Mouse (Mus musculus): ENCODE measurements around the gene Dhrs11. TPM values are rescaled to one million over a fixed set of nuclear protein-coding genes. Genes with fewer than 3 reads are reported as not detected.

The Dhrs11 gene
- polyA plus RNA-seq, 1 experiment from 2014 or later = 29.5 TPM

DNA sequence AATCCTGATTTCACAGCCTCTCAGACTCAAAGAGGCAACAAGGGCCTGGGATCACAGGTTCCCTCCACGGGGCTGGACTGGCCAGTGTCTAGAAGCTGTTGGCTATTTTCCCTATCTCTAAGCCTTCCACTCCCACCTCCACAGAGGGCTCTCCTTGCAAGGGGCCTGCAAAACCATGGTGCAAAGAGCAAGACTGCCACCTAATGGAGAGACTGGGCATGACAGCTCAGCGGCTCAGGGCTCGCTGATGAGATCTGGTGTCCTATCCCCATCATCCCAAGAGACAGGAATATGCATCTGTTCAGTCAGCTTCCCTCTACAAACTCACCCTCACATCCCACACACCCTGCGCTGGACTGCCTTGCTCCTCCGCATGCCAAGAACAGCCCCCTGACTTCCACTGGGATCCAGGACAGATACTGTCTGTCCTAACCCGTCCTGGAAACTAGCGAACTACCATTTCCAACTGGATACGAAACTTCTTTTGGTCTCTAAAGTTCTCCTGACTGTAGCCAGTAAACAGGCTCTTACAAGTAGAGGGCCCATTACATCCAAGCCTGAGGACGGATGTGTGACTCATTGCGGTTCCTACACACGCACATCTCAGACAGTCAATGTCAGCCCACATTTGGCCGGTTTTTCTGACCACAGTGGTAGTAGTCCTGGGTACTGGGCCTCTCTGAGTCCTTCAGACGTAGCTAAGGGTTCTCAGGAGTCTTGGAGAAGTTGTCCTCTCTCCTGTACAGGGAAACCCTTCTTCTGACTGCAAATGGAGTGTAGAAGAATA lies 14.9 kb downstream of the Dhrs11 start:
- H3K4me3 ChIP-seq (replicated peaks; ENCODE audit: low read length) = no peak overlapping the region
- H3K9ac ChIP-seq (ENCODE audit: low read length) = no peak overlapping the region
- ATAC-seq (ENCODE audit: insufficient read depth, low FRiP score) = 0 out of 2 replicates have a peak, but pooled peaks have one; percentile 14
- no peak overlapping the region for H3K4me2 ChIP-seq (ENCODE audit: low read depth, low read length)
- H3K36me3 ChIP-seq (ENCODE audit: control insufficient read depth, insufficient read depth, low read length) = no peaks in the 10 kb centered on the region
- H3K4me1 ChIP-seq (ENCODE audit: control insufficient read depth, insufficient read depth, low read length) = 0 out of 2 replicates have a peak, but pooled peaks cover 4% of the 10 kb centered on the region
- H3K9me3 ChIP-seq (replicated peaks; ENCODE audit: control insufficient read depth, low read length) = no peaks in the 10 kb centered on the region
- WGBS = 56% methylated on average over 13 of the region's 13 CpGs
- H3K27ac ChIP-seq (ENCODE audit: low read length) = no peak overlapping the region
- no peaks in the 10 kb centered on the region for H3K27me3 ChIP-seq (ENCODE audit: control insufficient read depth, insufficient read depth, low read length)

DNA sequence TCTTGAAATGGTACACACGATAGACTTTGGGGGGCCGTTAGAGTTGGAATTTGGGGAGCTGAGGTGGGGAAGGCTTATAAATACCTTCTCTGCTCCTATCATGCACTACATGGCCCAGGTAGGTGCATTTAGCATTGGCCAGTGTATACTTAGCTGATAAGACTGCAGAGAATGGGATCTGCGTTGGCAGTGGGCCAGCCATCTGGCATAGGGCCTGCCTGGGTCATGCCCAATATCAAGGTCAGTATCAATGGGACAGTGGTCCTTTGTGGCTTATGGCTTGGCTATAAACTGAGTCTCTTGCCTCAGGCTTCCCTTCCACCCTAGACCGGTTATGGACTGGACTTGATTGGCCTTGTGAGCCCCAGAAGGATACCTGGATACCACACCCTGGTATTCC lies 24.4 kb downstream of the Dhrs11 start:
- no peak overlapping the region for H3K4me3 ChIP-seq (replicated peaks; ENCODE audit: low read length)
- no peaks in the 10 kb centered on the region for H3K36me3 ChIP-seq (ENCODE audit: control insufficient read depth, insufficient read depth, low read length)
- H3K9ac ChIP-seq (ENCODE audit: low read length) = no peak overlapping the region
- no peak overlapping the region for H3K27ac ChIP-seq (ENCODE audit: low read length)
- ATAC-seq (ENCODE audit: insufficient read depth, low FRiP score) = no peak
- 82% methylated on average over 4 of the region's 4 CpGs for WGBS
- H3K9me3 ChIP-seq (replicated peaks; ENCODE audit: control insufficient read depth, low read length) = no peaks in the 10 kb centered on the region
- H3K4me1 ChIP-seq (ENCODE audit: control insufficient read depth, insufficient read depth, low read length) = no peaks in the 10 kb centered on the region
- H3K27me3 ChIP-seq (ENCODE audit: control insufficient read depth, insufficient read depth, low read length) = no peaks in the 10 kb centered on the region
- no peak overlapping the region for H3K4me2 ChIP-seq (ENCODE audit: low read depth, low read length)

DNA sequence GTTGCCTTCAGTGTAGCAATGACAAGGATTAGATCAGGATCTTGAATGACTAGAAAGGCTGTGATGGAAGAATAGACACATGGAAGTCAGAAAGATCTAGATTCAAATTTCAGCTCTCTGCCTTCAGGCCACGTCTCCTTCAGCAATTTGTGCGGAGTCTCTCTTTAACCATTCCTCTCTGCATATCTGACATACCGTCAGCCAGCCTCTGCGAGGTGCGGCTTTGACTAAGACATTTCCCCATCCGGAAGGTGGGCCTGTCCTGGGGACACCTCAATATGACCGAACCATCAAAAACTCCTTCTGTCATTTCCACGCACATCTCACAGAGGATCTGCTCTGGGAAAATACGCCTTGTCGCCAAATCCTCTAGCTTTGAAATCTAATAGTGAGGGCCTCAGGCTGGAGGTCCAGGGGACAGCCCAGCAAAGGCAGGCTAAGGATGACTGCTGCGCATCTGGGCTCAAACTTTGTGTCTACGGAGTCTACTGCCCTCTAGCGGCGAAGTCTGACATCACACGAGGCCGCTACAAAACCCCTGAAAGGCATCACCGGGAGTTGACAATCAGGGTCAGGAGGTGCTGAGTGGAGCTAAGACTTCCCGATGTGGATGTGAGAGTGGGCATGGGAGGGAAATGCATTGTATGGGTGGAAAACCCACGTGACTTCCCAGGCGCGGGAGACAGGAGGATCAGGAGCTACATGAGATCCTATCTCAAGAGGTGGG lies 31.0 kb downstream of the Dhrs11 start:
- no peak for ATAC-seq (ENCODE audit: insufficient read depth, low FRiP score)
- no peak overlapping the region for H3K27ac ChIP-seq (ENCODE audit: low read length)
- H3K4me2 ChIP-seq (ENCODE audit: low read depth, low read length) = no peak overlapping the region
- no peaks in the 10 kb centered on the region for H3K36me3 ChIP-seq (ENCODE audit: control insufficient read depth, insufficient read depth, low read length)
- H3K4me1 ChIP-seq (ENCODE audit: control insufficient read depth, insufficient read depth, low read length) = no peaks in the 10 kb centered on the region
- WGBS = 21% methylated on average over 21 of the region's 21 CpGs
- no peaks in the 10 kb centered on the region for H3K9me3 ChIP-seq (replicated peaks; ENCODE audit: control insufficient read depth, low read length)
- H3K4me3 ChIP-seq (replicated peaks; ENCODE audit: low read length) = no peak overlapping the region
- no peaks in the 10 kb centered on the region for H3K27me3 ChIP-seq (ENCODE audit: control insufficient read depth, insufficient read depth, low read length)
- no peak overlapping the region for H3K9ac ChIP-seq (ENCODE audit: low read length)

DNA sequence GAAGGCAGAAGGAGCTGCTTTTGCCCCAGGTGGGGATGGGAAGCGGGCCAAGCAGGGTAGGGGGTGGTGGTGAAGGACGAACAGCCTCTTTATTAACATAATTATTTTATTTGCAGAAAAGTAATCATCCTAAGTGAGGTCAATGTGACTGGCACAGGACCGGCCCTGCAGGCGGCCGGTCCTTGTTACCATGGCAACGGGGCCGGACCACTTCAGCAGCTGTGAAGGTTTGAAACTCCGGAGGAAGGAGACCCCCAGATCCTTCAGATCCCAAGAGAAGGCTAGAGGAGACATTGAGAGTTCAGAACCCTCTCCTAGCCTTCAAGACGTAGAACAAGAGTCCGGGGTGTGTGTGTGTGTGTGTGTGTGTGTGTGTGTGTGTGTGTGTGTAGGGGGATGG lies 31.8 kb downstream of the Dhrs11 start:
- no peak overlapping the region for H3K4me2 ChIP-seq (ENCODE audit: low read depth, low read length)
- WGBS = 32% methylated on average over 10 of the region's 10 CpGs
- H3K9me3 ChIP-seq (replicated peaks; ENCODE audit: control insufficient read depth, low read length) = no peaks in the 10 kb centered on the region
- H3K36me3 ChIP-seq (ENCODE audit: control insufficient read depth, insufficient read depth, low read length) = no peaks in the 10 kb centered on the region
- H3K9ac ChIP-seq (ENCODE audit: low read length) = no peak overlapping the region
- no peak overlapping the region for H3K27ac ChIP-seq (ENCODE audit: low read length)
- H3K4me3 ChIP-seq (replicated peaks; ENCODE audit: low read length) = no peak overlapping the region
- no peaks in the 10 kb centered on the region for H3K4me1 ChIP-seq (ENCODE audit: control insufficient read depth, insufficient read depth, low read length)
- no peaks in the 10 kb centered on the region for H3K27me3 ChIP-seq (ENCODE audit: control insufficient read depth, insufficient read depth, low read length)
- ATAC-seq (ENCODE audit: insufficient read depth, low FRiP score) = no peak

DNA sequence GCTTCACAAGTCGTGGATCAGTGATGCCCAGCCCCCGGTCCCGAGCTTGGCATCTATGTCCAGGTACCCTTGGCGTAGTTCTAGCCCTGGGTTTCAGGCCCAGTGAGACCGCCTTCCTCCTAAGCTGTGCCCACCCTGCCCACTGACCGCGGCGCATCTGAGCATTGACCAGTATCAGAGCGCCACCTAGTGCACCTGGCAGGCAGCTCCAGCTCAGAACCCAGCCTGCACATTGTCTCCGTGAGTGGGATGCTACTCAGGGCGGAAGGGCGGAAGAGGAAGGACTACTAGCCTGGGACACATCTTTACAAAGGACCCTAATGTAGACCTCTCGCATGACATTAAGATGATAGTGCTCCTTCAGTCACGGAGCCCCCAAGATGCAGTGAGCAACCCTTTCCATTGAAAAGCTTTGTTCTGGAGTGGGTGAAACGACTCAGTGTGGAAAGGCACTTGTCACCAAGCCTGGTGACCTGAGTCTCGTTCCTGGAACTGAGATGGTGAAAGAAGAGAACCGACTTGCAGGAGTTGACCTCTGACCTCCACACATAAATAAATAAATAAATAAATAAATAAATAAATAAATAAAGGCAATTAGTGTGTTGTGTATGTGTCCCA lies 34.2 kb downstream of the Dhrs11 start:
- peak; percentile 70 for ATAC-seq (ENCODE audit: insufficient read depth, low FRiP score)
- 12% methylated on average over 17 of the region's 17 CpGs for WGBS
- Histone ChIP-seq H3K36me3 (ENCODE audit: control insufficient read depth, insufficient read depth, low read length) (no peaks in the 10 kb centered on the region), H3K9ac (ENCODE audit: low read length) (no peak overlapping the region), H3K27me3 (ENCODE audit: control insufficient read depth, insufficient read depth, low read length) (no peaks in the 10 kb centered on the region), H3K4me2 (ENCODE audit: low read depth, low read length) (peak overlapping the region; percentile 32; the same call in 1 of the 2 replicates), H3K4me3 (replicated peaks; ENCODE audit: low read length) (no peak overlapping the region), H3K9me3 (replicated peaks; ENCODE audit: control insufficient read depth, low read length) (no peaks in the 10 kb centered on the region), H3K27ac (ENCODE audit: low read length) (no peak overlapping the region), H3K4me1 (ENCODE audit: control insufficient read depth, insufficient read depth, low read length) (no peaks in the 10 kb centered on the region)

DNA sequence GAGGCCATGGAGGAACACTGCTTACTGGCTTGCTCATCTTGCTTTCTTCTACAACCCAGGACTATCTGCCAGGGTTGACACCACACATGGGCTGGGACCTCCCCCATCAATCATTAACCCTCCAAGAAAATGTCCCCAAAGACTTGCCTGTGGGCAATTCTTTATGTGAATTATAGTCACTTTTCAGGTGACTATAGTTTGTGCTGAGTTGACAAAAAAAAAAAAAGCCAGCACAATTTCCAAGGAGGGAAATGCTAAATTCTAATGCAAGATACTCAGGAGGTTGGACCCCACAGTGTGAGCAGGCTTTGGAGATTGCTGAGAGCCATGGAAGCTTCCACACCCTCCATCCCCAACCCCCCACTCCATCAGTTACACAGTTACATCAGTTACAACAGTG lies 35.2 kb downstream of the Dhrs11 start:
- H3K27ac ChIP-seq (ENCODE audit: low read length) = no peak overlapping the region
- no peak overlapping the region for H3K4me2 ChIP-seq (ENCODE audit: low read depth, low read length)
- no peaks in the 10 kb centered on the region for H3K36me3 ChIP-seq (ENCODE audit: control insufficient read depth, insufficient read depth, low read length)
- H3K4me1 ChIP-seq (ENCODE audit: control insufficient read depth, insufficient read depth, low read length) = no peaks in the 10 kb centered on the region
- H3K27me3 ChIP-seq (ENCODE audit: control insufficient read depth, insufficient read depth, low read length) = no peaks in the 10 kb centered on the region
- ATAC-seq (ENCODE audit: insufficient read depth, low FRiP score) = no peak
- no peaks in the 10 kb centered on the region for H3K9me3 ChIP-seq (replicated peaks; ENCODE audit: control insufficient read depth, low read length)
- no peak overlapping the region for H3K9ac ChIP-seq (ENCODE audit: low read length)
- H3K4me3 ChIP-seq (replicated peaks; ENCODE audit: low read length) = no peak overlapping the region

DNA sequence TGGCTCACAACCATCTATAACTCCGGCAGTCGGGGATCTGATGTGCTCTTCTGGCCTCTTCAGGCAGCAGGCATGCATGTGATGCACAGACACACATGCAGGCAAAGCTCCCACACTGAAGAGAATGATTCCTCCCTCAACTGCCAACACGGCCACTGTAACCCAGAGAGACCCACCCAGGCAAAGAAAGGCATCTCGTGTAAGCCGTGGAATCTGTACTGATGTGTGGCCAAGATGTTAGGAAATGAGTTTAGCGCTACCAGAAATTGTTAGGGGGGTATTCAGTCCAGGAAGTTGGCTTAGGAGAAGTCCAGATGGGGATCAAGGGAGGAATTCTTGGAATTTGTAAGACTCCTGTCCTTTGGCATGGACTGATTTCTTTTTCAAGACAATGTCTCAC lies 38.4 kb downstream of the Dhrs11 start:
- Histone ChIP-seq H3K27me3 (ENCODE audit: control insufficient read depth, insufficient read depth, low read length) (no peaks in the 10 kb centered on the region), H3K9me3 (replicated peaks; ENCODE audit: control insufficient read depth, low read length) (no peaks in the 10 kb centered on the region), H3K36me3 (ENCODE audit: control insufficient read depth, insufficient read depth, low read length) (no peaks in the 10 kb centered on the region), H3K4me1 (ENCODE audit: control insufficient read depth, insufficient read depth, low read length) (no peaks in the 10 kb centered on the region), H3K4me2 (ENCODE audit: low read depth, low read length) (no peak overlapping the region), H3K27ac (ENCODE audit: low read length) (no peak overlapping the region), H3K9ac (ENCODE audit: low read length) (no peak overlapping the region), H3K4me3 (replicated peaks; ENCODE audit: low read length) (no peak overlapping the region)
- WGBS = 52% methylated on average over 6 of the region's 6 CpGs
- no peak for ATAC-seq (ENCODE audit: insufficient read depth, low FRiP score)

DNA sequence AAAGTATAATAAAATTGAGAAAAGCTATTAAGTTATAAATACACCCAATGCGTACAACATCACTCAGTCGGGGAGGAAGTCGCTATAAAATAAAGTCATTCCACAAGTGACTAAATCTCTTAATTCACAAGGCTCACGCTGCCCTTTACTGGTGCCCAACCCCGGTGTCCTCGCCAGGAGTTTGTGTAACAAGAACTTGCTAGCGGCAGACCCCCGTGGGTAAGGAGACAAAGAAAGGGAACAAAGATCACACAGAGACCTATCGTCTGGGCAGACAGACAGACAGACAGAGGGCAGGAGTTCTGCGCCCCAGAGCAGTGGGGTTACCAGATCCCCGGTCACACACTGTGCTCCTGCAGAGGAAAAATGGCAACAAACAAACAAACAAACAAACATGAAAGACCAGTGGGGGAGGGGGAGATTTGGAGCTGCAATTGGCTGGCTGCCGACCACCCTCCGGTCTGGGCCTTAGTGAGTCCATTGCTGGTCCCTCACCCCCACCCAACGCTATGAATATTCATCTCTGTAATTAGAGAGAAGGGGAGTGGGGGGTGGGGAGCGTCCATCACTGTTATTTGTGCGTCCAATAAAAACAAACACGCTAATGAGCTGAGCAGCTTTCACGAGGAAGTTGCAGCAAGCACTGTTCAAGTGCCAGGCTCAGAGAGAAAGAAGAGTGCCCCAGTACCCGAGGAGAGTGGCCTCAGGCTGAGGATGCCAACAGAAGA lies 48.5 kb downstream of the Dhrs11 start:
- 6% methylated on average over 19 of the region's 19 CpGs for WGBS
- H3K9ac ChIP-seq (ENCODE audit: low read length) = no peak overlapping the region
- peaks cover 15% of the 10 kb centered on the region for H3K27me3 ChIP-seq (ENCODE audit: control insufficient read depth, insufficient read depth, low read length)
- H3K9me3 ChIP-seq (replicated peaks; ENCODE audit: control insufficient read depth, low read length) = no peaks in the 10 kb centered on the region
- H3K4me1 ChIP-seq (ENCODE audit: control insufficient read depth, insufficient read depth, low read length) = peaks cover 3% of the 10 kb centered on the region; the same call in 1 of the 2 replicates
- no peaks in the 10 kb centered on the region for H3K36me3 ChIP-seq (ENCODE audit: control insufficient read depth, insufficient read depth, low read length)
- H3K4me3 ChIP-seq (replicated peaks; ENCODE audit: low read length) = no peak overlapping the region
- H3K4me2 ChIP-seq (ENCODE audit: low read depth, low read length) = no peak overlapping the region
- ATAC-seq (ENCODE audit: insufficient read depth, low FRiP score) = no peak
- H3K27ac ChIP-seq (ENCODE audit: low read length) = no peak overlapping the region

Measured in stomach, embryonic 16.5 days (tissue).